Mouse (Mus musculus) ES-Bruce4 (cell line): ENCODE data around the gene Tmem170b. TPM values are rescaled to one million over a fixed set of nuclear protein-coding genes. Genes with fewer than 3 reads are reported as not detected.

Experiments used
- H3K27ac ChIP-seq: 2 replicates; pipeline ENCODE4 v1.5.1; 2012; ENCODE audit warnings: low read length, inconsistent platforms; ENCODE audit not compliant: insufficient read depth
- H3K27me3 ChIP-seq: 2 replicates; pipeline ENCODE4 v1.6.1; 2012; ENCODE audit warnings: mild to moderate bottlenecking, low read length, inconsistent platforms; ENCODE audit not compliant: control insufficient read depth, poor library complexity, insufficient read depth, severe bottlenecking
- H3K36me3 ChIP-seq: 2 replicates; pipeline ENCODE4 v1.6.1; 2012; ENCODE audit warnings: inconsistent platforms, mild to moderate bottlenecking, low read length, moderate library complexity; ENCODE audit not compliant: control insufficient read depth, poor library complexity, insufficient read depth, severe bottlenecking
- H3K4me1 ChIP-seq: one replicate; pipeline ENCODE4 v1.8.1; 2011; ENCODE audit warnings: low read length; ENCODE audit not compliant: control insufficient read depth, insufficient read depth
- H3K4me3 ChIP-seq: 2 replicates; pipeline ENCODE4 v1.5.1; 2011; ENCODE audit warnings: low read depth, mild to moderate bottlenecking, low read length
- H3K9ac ChIP-seq: 2 replicates; pipeline ENCODE4 v1.6.1; 2012; ENCODE audit warnings: low read depth, mild to moderate bottlenecking, inconsistent platforms; ENCODE audit not compliant: poor library complexity, severe bottlenecking
- H3K9me3 ChIP-seq: replicated peaks from 2 replicates; pipeline ENCODE4 v1.6.1; 2012; ENCODE audit warnings: mild to moderate bottlenecking, low read length, inconsistent platforms; ENCODE audit not compliant: control insufficient read depth, poor library complexity, insufficient read depth, severe bottlenecking
- CTCF ChIP-seq: IDR thresholded peaks from one replicate; pipeline ENCODE4 v1.8.1; 2011; ENCODE audit warnings: low read depth, low read length
- EP300 ChIP-seq: IDR thresholded peaks from 2 replicates; pipeline ENCODE4 v1.6.1; 2011; ENCODE audit warnings: low read depth, low read length; ENCODE audit not compliant: insufficient read depth
- POLR2A ChIP-seq: IDR thresholded peaks from one replicate; pipeline ENCODE4 v1.8.1; 2011; ENCODE audit warnings: low read length; ENCODE audit not compliant: insufficient read depth
- polyA plus RNA-seq: library from polyadenylated mRNA; stranded (reverse); fragments of >200 nt; gene quantifications from 2 replicates; pipeline ENCODE4 v1.2.4, GENCODE M21; 2011; ENCODE audit warnings: low read depth; ENCODE audit not compliant: missing spikeins, insufficient read depth, insufficient read length

Gene Tmem170b
- polyA plus RNA-seq, 1 experiment, result 9.0 TPM

- H3K4me1 ChIP-seq, result peaks cover 2% of the 10 kb centered on the region
- H3K27ac ChIP-seq, result no peak overlapping the region
- H3K9ac ChIP-seq, result peak overlapping the region; percentile 81
- H3K9me3 ChIP-seq, result no peaks in the 10 kb centered on the region
- TF ChIP-seq CTCF (no peak), EP300 (no peak), POLR2A (no peak)
- H3K36me3 ChIP-seq, result no peaks in the 10 kb centered on the region
- no peaks in the 10 kb centered on the region for H3K27me3 ChIP-seq
- H3K4me3 ChIP-seq, result peak overlapping the region; percentile 94
These were observed 634 bp downstream of the Tmem170b start for GRCm38 (mm10) chr13:41606081-41607000.

GRCm38 (mm10) chr13:41607589-41607988, 1.9 kb downstream of the Tmem170b start:
- H3K4me3 ChIP-seq, result no peak overlapping the region
- no peak overlapping the region for H3K27ac ChIP-seq
- H3K9me3 ChIP-seq, result no peaks in the 10 kb centered on the region
- H3K36me3 ChIP-seq, result no peaks in the 10 kb centered on the region
- no peak for TF ChIP-seq CTCF
- TF ChIP-seq POLR2A, result no peak
- no peak for TF ChIP-seq EP300
- H3K4me1 ChIP-seq, result peaks cover 2% of the 10 kb centered on the region
- H3K9ac ChIP-seq, result no peak overlapping the region
- H3K27me3 ChIP-seq, result no peaks in the 10 kb centered on the region

GRCm38 (mm10) chr13:41608559-41608958, 2.9 kb downstream of the Tmem170b start:
- no peaks in the 10 kb centered on the region for H3K36me3 ChIP-seq
- peaks cover 2% of the 10 kb centered on the region for H3K4me1 ChIP-seq
- TF ChIP-seq EP300, result no peak
- H3K9ac ChIP-seq, result no peak overlapping the region
- H3K4me3 ChIP-seq, result no peak overlapping the region
- H3K27me3 ChIP-seq, result no peaks in the 10 kb centered on the region
- no peak overlapping the region for H3K27ac ChIP-seq
- no peaks in the 10 kb centered on the region for H3K9me3 ChIP-seq

GRCm38 (mm10) chr13:41611046-41611445, 5.3 kb downstream of the Tmem170b start:
- H3K27me3 ChIP-seq, result no peaks in the 10 kb centered on the region
- H3K4me3 ChIP-seq, result no peak overlapping the region
- no peaks in the 10 kb centered on the region for H3K4me1 ChIP-seq
- no peaks in the 10 kb centered on the region for H3K36me3 ChIP-seq
- no peak overlapping the region for H3K27ac ChIP-seq
- TF ChIP-seq CTCF, result no peak
- TF ChIP-seq EP300, result no peak
- no peak for TF ChIP-seq POLR2A
- H3K9me3 ChIP-seq, result no peaks in the 10 kb centered on the region
- H3K9ac ChIP-seq, result no peak overlapping the region

GRCm38 (mm10) chr13:41614539-41614938, 8.8 kb downstream of the Tmem170b start:
- H3K4me1 ChIP-seq, result no peaks in the 10 kb centered on the region
- no peaks in the 10 kb centered on the region for H3K36me3 ChIP-seq
- H3K27me3 ChIP-seq, result no peaks in the 10 kb centered on the region
- H3K9me3 ChIP-seq, result no peaks in the 10 kb centered on the region
- H3K27ac ChIP-seq, result no peak overlapping the region
- H3K4me3 ChIP-seq, result no peak overlapping the region
- TF ChIP-seq EP300 (no peak), CTCF (no peak), POLR2A (no peak)
- H3K9ac ChIP-seq, result no peak overlapping the region

GRCm38 (mm10) chr13:41614982-41615381, 9.3 kb downstream of the Tmem170b start:
- Histone ChIP-seq H3K4me3 (no peak overlapping the region), H3K9ac (no peak overlapping the region), H3K27ac (no peak overlapping the region), H3K9me3 (no peaks in the 10 kb centered on the region), H3K36me3 (no peaks in the 10 kb centered on the region), H3K4me1 (no peaks in the 10 kb centered on the region), H3K27me3 (no peaks in the 10 kb centered on the region)
- TF ChIP-seq EP300 (no peak), POLR2A (no peak), CTCF (no peak)
